Mouse (Mus musculus): ENCODE results near the gene Gata2.
"Not testable (repeated sequence)": the region's sequence is repeated elsewhere in the genome, so short reads cannot be mapped to it uniquely, and the experiment has no call there.

Gata2 gene

DNA sequence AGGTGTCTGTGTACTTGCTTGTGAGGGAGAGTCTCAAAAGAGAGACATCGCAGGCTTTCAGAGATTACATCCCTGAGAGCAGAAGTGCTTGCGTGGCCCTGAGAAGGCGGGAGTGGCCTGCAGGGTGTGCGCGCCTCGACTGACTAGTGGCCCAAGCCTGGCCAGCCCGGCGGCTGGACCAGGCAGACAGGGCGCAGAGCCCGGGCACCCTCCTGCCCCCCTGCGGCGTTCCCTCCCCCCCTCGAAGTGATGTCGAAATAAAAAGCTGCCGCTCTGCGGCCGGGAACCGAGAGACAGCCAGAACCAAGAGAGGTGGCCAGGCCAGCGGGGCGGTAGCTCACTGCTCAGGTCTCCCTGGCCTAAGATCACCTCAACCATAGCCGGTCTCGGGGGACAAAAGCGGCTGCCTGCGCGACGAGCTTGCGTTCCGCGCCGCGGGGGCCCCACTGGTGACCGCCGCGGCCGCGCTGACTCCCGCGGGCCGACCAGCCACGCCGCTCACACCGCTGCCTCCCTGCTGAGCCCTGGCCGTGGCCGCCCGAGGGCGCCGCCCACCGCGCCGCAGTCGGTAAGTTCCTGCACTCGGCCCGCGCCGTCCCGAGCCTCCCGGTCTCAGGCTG is at the start of gene Gata2:
TSS of gene Gata2 (plus strand) at position 459 of the 620 bp plus-strand sequence.
- no peak for DNase-seq

DNA sequence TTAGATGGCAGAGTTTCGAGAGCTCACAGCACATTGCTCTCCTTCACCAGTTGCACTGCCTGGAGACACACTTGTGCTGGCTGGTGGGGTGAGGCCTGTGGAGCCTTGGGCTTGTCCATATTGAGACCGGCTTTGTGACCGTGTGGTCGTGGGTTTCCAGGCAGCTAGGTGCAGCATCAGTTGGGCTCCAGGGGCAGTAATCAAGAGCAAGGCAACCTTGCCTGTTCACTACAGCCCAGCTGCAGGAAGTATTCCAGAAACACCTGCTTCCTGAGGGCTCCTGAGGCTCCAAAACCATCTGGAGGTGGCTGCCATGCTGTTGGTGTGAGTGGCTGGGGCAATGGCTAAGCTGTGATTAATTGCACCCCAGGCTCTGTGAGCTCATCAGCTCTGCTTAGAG is 47.9 kb upstream of the Gata2 start:
- DNase-seq = no peak

DNA sequence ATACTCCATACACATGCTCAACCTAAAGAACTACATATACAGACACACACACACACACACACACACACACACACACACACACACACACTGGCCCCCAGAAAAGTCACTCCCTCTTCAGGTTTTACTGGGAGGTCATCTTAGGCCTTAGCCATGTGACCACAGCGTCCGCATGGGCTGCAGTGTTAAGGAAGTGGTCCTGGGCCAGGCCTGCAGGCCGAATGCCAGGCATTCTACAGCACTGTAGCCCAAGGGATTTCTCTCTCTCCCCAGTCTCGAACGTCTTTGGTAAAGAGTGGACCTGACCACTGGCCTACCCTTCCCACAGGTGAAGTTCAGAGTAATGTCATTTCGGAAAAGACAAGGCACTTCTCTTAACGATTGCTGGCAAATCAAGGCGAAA is 47.1 kb upstream of the Gata2 start:
- no peak for DNase-seq

DNA sequence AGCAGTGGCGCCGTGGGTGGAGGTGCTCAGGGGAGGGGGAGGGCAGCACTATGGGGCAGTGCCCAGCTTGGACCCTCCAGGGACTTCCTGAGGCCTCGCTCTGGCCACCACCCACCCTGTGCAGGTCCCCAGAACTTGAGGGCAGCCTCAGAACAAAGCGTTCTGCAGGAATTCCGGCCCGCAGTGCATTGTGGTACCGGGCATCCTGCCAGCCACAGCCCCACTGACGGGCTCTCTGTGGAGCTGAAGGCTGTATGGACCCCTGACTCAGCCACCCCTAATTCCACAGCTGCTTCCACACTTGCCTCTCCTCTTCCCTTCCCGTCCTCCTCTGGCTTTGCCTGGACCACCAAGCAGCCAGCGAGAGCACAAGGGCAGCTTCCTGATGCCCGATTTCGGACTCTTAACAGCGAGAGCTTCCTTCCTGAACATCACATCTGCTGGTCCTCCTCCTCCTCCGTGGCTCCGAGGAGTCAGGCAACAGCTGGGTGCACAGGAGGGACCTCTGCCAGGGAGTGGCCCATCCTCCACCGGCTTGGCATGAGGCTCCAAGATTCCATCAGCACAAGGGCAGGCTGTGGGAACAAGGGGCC is 46.2 kb upstream of the Gata2 start:
- peak; percentile 33 for DNase-seq

DNA sequence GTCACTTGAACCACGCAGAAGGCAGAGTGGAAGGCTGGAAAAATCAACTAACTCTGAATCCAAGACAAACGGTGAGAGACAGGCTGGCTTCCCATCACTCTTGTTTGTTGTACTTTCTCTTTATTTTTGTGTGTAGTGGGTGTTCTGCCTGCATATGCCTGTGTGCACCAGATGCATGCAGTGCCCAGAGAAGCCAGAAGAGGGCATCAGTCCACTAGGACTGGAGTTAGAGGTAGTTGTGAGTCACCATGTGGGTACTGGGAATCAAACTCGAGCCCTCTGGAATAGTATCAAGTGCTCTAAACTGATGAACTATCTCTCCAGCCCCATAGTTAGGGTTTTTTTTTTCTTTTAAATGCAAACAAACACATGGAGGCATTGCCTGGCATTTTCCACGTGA is 42.4 kb upstream of the Gata2 start:
- no peak for DNase-seq

DNA sequence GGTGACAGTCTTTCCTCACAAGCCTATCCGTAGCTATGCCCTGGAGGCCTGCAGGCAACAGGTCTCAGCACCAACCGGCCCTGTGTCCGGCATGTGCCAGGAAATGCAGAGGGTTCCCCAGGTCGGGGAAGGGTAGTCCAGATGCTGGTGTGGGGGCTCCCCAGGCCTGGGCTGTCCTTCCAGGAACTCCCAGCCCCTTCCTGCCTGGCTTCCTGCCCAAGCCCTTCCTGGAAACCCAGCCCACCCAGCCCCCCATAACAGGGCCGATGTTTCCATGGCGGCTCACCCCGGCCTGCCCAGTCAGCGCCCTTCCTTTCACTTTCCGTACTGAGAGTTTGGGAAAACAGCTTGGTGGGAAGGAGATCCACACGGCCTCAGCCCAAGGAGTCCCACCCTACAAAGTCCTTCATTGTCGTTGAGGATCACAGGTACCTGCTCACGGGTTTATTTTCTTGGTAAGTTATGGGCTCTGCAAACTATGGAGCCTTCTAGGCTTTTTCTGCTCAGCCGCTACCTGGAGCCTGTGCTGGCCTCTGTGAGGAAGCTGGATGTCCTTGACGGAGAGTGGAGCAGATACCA is 41.5 kb upstream of the Gata2 start:
- no peak for DNase-seq

DNA sequence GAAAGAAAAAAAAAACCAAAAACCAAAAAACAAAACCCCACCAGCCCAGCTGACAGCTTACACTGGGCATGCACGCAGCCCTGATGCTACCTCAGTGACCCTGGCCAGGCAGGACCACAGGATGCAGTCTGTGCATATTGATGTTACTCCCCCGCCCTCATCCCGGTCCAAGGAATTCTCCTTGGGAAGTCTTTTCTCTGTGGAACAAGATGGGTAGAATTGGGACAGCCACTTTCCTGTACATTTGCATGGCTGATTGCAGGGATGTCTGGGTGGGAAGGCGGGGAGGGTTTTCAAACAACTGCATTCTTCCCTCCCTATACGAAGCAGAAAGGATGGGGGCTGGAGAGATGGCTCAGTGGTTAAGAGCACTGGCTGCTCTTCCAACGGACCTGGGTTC is 40.7 kb upstream of the Gata2 start:
- DNase-seq = no peak

DNA sequence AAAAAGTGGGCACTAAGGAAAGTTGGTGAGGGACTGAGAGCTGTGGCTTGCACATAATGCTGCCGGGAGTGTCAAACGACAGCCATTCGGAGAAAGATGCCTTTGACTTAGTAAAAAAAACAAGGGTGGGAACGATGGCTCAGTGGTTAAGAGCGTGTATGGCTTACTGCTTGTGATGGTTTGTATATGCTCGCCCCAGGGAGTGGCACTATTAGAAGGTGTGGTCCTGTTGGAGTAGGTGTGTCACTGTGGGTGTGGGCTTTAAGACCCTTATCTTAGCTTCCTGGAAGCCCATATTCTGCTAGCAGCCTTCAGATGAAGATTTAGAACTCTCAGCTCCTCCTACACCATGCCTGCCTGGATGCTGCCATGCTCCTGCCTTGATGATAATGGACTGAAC is 38.1 kb upstream of the Gata2 start:
- DNase-seq = not testable (repeated sequence)

DNA sequence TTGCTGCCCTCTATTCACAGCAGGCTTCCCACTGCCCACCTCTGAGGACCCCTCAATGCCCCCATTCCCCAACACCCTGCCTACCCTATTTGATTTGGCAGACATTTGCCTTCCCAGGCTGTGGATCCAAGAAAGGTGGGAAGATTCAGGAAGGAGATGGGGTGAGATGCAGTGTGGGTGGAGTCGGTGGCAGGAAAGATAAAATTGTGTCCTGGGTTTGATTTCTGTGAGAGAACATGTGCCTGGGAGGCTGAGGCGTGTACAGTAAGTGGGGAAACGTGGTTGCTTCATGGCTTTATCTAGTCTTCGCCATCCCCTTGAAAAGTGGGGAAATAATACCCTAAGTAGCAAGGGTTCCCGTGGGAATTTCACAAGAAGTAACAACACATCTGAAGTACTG is 34.9 kb upstream of the Gata2 start:
- no peak for DNase-seq

DNA sequence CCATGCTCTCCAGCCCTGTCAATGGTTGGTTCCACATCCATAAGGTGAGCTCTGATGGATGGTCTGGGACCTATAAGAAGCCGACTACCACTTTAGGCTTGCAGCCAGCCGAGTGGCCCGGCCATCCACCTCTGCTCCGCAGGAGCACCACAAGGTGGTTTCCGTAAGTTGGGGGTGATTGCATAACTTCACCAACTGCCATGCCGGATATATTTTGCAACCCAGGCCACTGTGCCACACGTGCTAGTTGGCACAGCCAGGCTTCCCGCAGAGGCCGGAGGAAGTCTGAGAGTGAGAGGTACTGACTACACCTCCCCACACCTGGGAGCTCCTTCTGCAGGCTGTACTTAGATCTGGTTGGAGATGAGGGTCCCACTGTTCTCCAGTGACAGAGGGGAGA is 27.6 kb upstream of the Gata2 start:
- DNase-seq = no peak

DNA sequence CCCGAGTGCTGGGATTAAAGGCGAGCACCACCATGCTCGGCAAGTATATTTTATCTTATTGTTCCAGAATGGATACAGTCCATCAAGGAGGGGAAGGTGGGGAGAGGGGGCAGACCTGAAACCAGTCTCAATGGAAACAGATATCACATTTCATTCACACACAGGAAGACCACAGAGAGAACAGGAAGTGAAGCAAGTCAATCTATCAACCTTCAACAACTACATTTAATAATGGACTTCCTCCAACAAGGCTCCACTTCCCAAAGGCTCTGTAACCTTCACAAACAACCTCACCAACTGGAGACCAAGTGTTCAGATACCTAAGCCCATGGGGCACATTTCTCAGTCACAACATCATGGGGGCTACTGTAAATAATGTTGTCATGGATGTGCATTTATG is 19.5 kb upstream of the Gata2 start:
- no peak for DNase-seq

DNA sequence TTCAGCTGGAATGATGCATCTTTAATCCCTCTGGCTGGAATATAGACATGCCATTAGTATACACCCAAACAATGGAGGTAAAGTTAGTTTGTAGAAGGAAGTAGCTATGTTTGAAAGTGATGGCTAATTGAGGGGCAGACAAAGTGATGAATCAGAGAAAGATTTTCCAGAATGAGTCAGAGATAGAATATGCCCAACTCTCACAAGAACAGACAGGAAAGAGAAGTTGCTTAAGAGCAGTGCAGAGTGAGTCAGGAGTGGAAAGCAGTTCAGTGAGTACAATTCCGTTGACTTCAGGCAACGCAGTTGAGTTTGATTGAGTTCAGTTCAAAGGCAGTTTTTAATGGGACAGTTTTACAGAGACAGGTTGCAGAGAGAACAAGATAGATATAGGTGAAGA is 19.0 kb upstream of the Gata2 start:
- DNase-seq = no peak

DNA sequence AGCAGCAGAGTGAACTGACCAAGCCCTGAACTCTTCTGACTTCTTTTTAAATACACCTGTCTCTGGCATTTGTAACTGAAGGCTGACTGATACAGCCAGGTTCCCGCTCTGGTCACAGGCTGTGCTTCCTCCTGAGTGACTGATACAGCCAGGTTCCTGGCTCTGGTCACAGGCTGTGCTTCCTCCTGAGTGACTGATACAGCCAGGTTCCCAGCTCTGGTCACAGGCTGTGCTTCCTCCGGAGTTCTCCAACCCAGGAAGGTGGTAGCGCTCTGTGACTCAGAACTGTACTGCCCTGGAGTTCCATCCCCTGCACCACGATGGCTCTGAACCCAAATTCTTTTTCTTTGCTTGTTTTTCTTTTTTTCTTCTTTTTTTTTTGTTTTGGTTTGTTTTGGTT is 9.0 kb upstream of the Gata2 start:
- no peak for DNase-seq

DNA sequence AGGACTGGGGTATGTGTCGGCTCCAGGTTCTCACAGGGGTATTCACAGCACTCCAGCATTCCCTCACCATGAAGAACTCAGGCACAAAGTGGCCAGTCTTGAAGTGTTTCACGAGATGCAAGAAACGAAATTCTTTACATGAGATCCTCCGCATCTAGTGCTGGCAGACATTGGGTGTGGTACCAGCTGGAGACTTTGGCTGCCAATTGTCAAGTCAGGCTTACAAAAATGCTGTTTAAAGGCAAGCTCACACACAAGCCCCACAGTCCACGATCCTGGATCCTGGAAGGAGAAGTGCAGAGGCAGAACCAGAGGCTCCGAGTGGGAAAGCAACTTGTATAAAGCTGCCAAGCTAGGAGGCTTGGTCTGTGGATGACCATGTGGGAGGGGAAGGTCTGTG is 5.5 kb upstream of the Gata2 start:
- no peak for DNase-seq

DNA sequence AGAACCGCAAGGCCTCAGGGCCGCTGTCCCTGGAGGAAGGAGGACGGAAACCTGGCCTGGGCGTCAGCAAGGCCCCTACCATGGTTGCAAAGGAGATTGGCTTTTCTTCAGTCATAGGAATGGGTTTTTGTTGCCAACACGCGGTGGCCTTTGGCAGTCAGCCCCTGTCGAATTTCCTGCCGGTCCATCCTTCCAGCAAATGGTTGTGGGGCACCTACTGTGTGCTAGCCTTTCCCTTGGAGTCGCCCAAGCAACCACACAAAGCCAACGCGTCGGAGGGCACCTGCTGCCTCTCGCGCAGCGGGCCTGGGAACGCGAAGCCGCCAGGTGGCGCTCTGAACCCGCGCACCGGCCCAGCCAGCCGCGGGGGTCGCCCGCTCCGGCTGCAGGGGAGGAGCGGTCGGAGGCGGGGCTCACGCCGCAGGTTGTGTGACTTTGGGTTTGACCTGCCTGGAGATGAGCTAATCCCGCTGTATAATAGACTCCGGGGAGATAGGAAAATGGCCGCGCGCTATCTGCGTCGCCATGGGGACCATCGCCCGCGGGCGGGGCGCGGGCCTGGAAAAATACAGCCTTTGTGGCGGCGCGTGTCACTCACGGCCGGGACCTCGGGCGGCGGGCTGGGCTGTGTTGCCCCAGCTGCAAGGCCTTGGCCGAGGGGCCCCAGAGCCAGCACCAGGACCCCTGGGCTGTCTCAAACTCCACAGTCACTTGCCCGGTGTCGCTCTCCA is 4.2 kb upstream of the Gata2 start:
- DNase-seq = peak; percentile 78

DNA sequence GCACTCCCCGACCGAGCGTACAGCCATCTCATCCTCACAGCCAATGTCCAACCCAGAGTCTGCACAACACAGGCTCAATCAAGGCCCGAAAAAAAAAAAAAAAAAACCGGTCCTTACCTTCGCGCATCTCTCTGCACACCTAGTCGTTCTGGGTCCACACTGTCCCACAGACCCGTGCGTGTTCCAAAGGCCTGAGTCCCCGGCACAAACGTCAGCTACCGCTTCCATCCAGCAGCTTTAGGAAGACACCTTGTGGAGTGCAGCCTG is 3.7 kb upstream of the Gata2 start:
- no peak for DNase-seq

DNA sequence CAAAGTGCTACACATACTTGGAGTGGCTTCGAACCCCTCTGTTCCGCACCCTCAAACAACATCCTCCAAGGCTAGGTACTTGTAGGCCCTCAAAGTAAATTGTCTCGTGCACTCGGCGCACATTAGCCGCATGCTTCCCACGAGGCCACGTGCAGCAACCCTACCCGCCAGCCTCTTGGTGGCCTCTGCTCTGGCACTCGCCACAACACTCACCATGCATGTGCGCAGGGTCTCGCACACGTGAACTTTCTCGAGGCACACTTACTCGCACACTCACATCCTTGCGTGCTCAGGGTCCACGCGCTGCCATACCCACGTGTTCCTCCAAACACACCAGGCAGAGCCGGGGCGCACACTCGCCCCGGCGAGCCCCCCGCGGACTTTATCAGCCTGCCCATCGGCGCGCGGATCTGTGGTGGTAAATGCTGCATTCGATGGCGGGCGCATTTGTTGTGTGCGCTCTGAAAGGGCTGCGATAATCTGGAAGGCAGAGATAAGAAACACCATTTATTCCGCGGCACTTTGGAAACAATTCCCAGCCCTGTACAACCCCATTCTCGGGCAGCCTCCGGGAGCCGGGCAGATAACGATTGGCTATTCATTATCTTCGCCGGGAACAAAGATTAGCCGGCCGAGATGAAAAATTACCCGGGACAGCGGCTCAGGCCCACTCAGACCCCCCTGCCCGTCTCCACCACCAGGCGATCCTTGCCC is 3.2 kb upstream of the Gata2 start:
- no peak for DNase-seq

DNA sequence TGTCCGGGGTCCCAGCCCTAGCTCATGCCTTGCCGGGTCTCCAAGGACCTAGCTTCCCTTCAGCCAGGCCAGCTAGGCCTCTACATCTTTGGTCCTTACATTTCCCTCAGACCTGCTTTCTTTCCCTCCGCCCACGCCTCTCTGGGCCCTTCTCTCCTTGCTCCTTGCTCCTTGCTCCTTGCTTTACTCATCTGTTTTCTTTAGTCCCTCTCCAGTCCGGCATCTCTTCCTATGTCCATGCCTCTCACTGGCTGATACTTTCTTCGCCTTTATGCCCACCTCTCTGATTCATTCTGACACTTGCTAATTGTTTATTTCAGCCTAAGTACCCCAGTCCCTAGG is 2.7 kb upstream of the Gata2 start:
- no peak for DNase-seq

DNA sequence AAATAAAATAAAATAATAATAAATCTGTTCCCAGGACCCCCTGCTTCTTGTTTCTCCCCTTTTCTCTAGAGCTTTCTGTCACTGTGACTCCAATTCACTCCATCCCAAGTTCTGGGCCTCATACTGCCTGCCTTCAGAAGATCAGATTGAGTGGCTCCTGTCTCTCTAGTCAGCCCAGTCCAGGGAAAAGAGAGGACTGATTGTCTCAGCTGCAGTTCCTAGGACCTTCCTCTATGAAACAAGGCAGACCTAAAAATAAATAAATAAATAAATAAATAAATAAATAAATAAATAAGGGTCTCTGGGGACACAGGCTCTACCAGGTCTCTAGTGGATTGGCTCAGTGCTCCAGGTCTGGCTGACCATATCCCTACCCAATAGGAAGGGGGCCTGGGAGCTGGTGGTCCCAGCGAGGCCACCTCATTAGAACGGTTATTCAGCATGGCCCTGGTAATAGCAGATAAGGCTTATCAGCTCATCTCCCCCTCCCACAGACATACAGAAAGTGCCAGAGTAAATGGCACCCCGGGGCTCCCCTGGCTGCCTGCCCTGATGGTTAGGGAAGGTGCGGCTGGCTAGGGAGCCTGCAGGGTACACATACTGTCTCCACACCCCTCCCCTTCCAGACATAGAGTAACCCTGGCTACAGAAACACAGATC is 2.1 kb upstream of the Gata2 start:
- no peak for DNase-seq

DNA sequence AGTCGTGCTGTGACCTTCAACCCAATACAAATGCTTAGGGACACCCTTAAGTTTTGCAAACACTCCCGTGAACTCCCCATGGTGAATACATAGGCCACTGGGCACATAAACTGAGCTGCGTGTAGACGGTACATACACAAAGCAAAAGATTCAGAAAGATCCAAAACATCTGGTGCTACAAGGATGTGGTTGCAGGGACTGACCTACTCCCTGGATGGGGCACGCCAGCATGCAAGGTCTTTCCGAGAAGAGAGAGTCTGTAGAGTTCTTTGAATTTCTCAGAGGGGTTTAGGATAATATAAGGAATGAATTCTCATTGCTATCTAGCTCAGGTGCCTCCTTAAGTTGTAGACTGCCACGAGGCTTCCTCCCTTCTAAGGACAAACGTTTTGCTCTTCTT is 935 bp upstream of the Gata2 start:
- no peak for DNase-seq

DNA sequence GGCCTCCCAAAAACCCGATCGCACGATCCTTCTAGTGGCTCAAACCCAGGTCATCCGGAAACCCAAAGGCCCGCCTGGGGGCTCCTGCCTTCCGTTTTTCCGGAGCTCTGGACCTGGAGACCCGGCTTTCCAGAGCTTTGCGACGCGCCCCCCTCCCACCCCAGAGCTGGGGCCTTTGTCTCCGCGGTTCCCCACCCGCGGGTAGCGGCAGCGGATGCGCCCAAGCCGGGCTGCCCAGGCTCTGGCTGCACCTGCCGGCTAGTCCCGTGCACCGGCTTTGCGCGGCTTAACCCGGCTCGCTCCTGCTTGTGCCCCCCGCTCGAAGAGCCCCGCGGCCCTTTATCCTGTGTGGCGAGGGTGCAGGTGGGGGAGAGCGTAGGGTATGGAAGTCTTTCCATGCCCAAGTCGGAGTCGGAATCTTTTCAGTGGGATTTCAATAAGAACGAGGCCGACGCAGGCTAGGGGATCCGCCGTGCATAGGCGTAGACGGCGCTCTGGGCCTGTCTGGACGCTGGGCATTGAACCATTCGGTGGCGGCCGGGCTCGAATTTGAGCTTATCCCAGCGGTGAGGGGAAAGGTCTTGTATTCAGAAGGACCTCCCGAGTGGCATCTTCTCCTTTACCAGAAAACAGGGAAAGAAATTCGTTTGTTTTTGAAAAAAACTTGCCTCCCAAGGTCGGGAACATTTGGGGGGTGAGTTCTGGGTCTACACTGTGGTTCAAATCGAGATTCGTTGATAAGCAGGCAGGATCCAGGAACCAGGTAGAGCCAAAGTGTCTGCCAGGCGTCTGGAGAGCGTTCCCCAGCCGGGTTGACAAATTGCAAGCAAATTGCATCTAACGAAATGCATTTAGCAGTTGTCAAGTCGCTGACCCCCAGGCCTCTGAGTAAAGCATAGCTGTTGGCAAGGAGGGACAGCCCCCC is 624 bp downstream of the Gata2 start:
- peak; percentile 30 for DNase-seq

DNA sequence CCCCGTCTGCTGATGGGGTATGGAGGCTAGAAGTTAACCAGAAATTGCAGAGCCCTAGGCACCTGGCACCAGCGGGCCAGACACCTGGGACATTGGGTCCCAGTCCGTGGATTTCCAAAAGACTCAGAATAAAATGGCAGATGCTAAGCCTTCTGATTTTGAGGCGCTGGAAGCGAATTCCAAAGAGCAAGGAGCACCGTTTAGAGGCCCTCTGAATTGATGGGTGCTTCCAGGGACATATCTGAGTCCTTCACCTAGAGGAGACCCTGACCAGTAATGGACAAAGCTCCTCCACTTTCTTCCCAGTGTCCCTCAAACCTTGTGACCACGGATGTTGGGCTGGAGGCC is 1.3 kb downstream of the Gata2 start:
- DNase-seq = no peak

Measured in right cerebral cortex, postnatal 4 days (tissue).